Mouse (Mus musculus) thymus, adult 2 months (tissue): ENCODE data around the gene Gid4. TPM values are rescaled to one million over a fixed set of nuclear protein-coding genes. Genes with fewer than 3 reads are reported as not detected.

Experiments
- DNase-seq: peaks from one replicate; pipeline ENCODE4 v3.0.0; 2021
- H3K27ac ChIP-seq: fragments of 200-500 bp; 2 replicates; pipeline ENCODE4 v1.5.1; 2012; ENCODE audit warnings: low read length, control low read depth; ENCODE audit not compliant: control insufficient read depth, insufficient read depth
- H3K27me3 ChIP-seq: fragments of 200-500 bp; 2 replicates; pipeline ENCODE4 v1.6.1; 2012; ENCODE audit warnings: mild to moderate bottlenecking, low read length, moderate library complexity, mixed read lengths; ENCODE audit not compliant: control insufficient read depth, insufficient read depth
- H3K36me3 ChIP-seq: fragments of 200-500 bp; 2 replicates; pipeline ENCODE4 v1.6.1; 2012; ENCODE audit warnings: mild to moderate bottlenecking, low read length, moderate library complexity; ENCODE audit not compliant: control insufficient read depth, insufficient read depth
- H3K4me1 ChIP-seq: fragments of 200-500 bp; replicated peaks from 2 replicates; pipeline ENCODE4 v1.6.1; 2012; ENCODE audit warnings: low read length; ENCODE audit not compliant: control insufficient read depth, insufficient read depth
- H3K4me3 ChIP-seq: fragments of 200-500 bp; 2 replicates; pipeline ENCODE4 v1.5.1; 2012; ENCODE audit warnings: mild to moderate bottlenecking, low read length, control low read depth, moderate library complexity; ENCODE audit not compliant: control insufficient read depth, insufficient read depth
- CTCF ChIP-seq: fragments of 200-500 bp; IDR thresholded peaks from 2 replicates; pipeline ENCODE4 v1.5.1; 2012; ENCODE audit warnings: mild to moderate bottlenecking, control low read depth, low read length, moderate library complexity, borderline replicate concordance; ENCODE audit not compliant: control insufficient read depth, poor library complexity, insufficient read depth; ENCODE audit errors: extremely low read depth
- POLR2A ChIP-seq: fragments of 200-500 bp; IDR thresholded peaks from 2 replicates; pipeline ENCODE4 v1.6.1; 2012; ENCODE audit warnings: mild to moderate bottlenecking, low read length, control low read depth, moderate library complexity; ENCODE audit not compliant: control insufficient read depth, poor library complexity, insufficient read depth; ENCODE audit errors: extremely low read depth
- WGBS: fragments of 180-500 bp; shearing (Covaris S2); methylation state at CpG from one replicate; pipeline ENCODE4 v1.1.7; 2018; 5-methylcytosine and 5-hydroxymethylcytosine counted together
- polyA plus RNA-seq: library from polyadenylated mRNA; depleted of rRNA; stranded (reverse); fragments of >200 nt; gene quantifications from 2 replicates; pipeline ENCODE4 v1.2.3, GENCODE M21; 2012; rRNA removed

Gid4 gene
- polyA plus RNA-seq, 1 experiment: 20.3 TPM

- no peaks in the 10 kb centered on the region for H3K36me3 ChIP-seq
- TF ChIP-seq CTCF (no peak), POLR2A (no peak)
- WGBS: 89% methylated on average over 5 of the region's 5 CpGs
- no peak for DNase-seq
- no peak overlapping the region for H3K27ac ChIP-seq
- H3K27me3 ChIP-seq: no peaks in the 10 kb centered on the region; the same call in 1 of the 2 replicates
- H3K4me1 ChIP-seq: no peaks in the 10 kb centered on the region
- no peak overlapping the region for H3K4me3 ChIP-seq
Measured at GRCm38 (mm10) chr11:60492726-60493125, 75.8 kb downstream of the Gid4 start.

DNA sequence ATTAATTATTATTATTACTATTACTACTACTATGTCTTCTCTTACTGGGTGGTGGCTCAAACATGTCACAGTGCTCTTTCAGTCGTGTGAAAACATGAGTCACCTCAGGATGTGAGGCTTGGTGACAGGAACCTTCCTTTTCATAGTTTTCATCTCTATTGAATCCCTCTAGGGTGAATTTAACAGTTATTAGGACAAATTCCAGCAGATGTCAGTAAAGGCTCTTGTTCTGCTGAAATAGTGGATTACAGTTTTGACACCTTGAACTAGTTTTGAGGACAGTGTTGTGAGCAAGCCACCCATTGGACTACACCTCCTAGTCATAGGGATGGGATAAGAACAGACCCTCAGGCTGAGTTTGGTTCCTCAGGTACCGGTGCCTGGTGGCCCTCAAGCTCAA is 78.7 kb downstream of the Gid4 start:
- H3K36me3 ChIP-seq: no peaks in the 10 kb centered on the region
- H3K4me1 ChIP-seq: no peaks in the 10 kb centered on the region
- no peak for DNase-seq
- TF ChIP-seq POLR2A (no peak), CTCF (no peak)
- H3K27me3 ChIP-seq: no peaks in the 10 kb centered on the region; the same call in 1 of the 2 replicates
- H3K27ac ChIP-seq: no peak overlapping the region
- WGBS: 46% methylated on average over 2 of the region's 2 CpGs
- H3K4me3 ChIP-seq: no peak overlapping the region

Other genes starting within 250 kb of the Gid4 start
- gene Srebf1, start 194.6 kb upstream of the Gid4 start, polyA plus RNA-seq: 466 and 519 TPM in 2 replicates
- gene Tom1l2, start 64.2 kb upstream of the Gid4 start, polyA plus RNA-seq: 85.1 and 99.5 TPM in 2 replicates
- gene Drc3, start 63.8 kb upstream of the Gid4 start, polyA plus RNA-seq: 2.8 and 5.2 TPM in 2 replicates
- gene Atpaf2, start 1.3 kb downstream of the Gid4 start, polyA plus RNA-seq: 42.9 and 46.9 TPM in 2 replicates
- gene Drg2, start 37.4 kb downstream of the Gid4 start, polyA plus RNA-seq: 59.9 and 60.7 TPM in 2 replicates
- 0.17 and 0.20 TPM in 2 replicates for gene Myo15, start 52.2 kb downstream of the Gid4 start, polyA plus RNA-seq
- 29.0 and 37.4 TPM in 2 replicates for gene Alkbh5, start 119.2 kb downstream of the Gid4 start, polyA plus RNA-seq